Mouse (Mus musculus) heart, embryonic 16.5 days (tissue): ENCODE data around the gene Aqp11. TPM values are rescaled to one million over a fixed set of nuclear protein-coding genes. Genes with fewer than 3 reads are reported as not detected.

Experiments used
- ATAC-seq: fragments of 200-750 bp; cut with Nextera tagmentation; replicated peaks from 2 replicates; pipeline ENCODE4 v1.8.0; 2017; ENCODE audit warnings: moderate number of reproducible peaks; ENCODE audit not compliant: insufficient read depth, low FRiP score; ENCODE audit errors: extremely low read depth
- H3K27ac ChIP-seq: fragments of 300-500 bp; sonication (generic); 2 replicates; pipeline ENCODE4 v1.5.1; 2014; ENCODE audit warnings: mild to moderate bottlenecking, low read length, control low read depth, moderate library complexity
- H3K27me3 ChIP-seq: fragments of 300-500 bp; sonication (generic); 2 replicates; pipeline ENCODE4 v1.6.1; 2014; ENCODE audit warnings: low read length, mixed read lengths; ENCODE audit not compliant: control insufficient read depth, insufficient read depth
- H3K36me3 ChIP-seq: fragments of 300-500 bp; sonication (generic); 2 replicates; pipeline ENCODE4 v1.6.1; 2014; ENCODE audit not compliant: control insufficient read depth, insufficient read depth
- H3K4me1 ChIP-seq: fragments of 300-500 bp; sonication (generic); 2 replicates; pipeline ENCODE4 v1.6.1; 2014; ENCODE audit warnings: low read length, mixed read lengths; ENCODE audit not compliant: control insufficient read depth, insufficient read depth
- H3K4me2 ChIP-seq: fragments of 300-500 bp; sonication (generic); 2 replicates; pipeline ENCODE4 v1.6.1; 2014; ENCODE audit warnings: low read depth, mild to moderate bottlenecking, control low read depth, low read length
- H3K4me3 ChIP-seq: fragments of 300-500 bp; sonication (generic); 2 replicates; pipeline ENCODE4 v1.5.1; 2014; ENCODE audit warnings: mild to moderate bottlenecking, control low read depth, low read length
- H3K9ac ChIP-seq: fragments of 300-500 bp; sonication (generic); 2 replicates; pipeline ENCODE4 v1.6.1; 2014; ENCODE audit warnings: low read length, control low read depth
- H3K9me3 ChIP-seq: fragments of 300-500 bp; sonication (generic); replicated peaks from 2 replicates; pipeline ENCODE4 v1.6.1; 2016; ENCODE audit warnings: low read length; ENCODE audit not compliant: control insufficient read depth
- WGBS: fragments of 180-500 bp; shearing (Covaris S2); extraction: QIAGEN DNeasy Blood & Tissue Kit; methylation state at CpG from one replicate; pipeline ENCODE4 v1.1.7; 2014; 5-methylcytosine and 5-hydroxymethylcytosine counted together
- polyA plus RNA-seq: library from polyadenylated mRNA; unstranded; fragments of >200 nt; fragmentation: Nextera tagmentation; extraction: Ambion mirVana; gene quantifications from 2 replicates; pipeline ENCODE4 v1.2.1, GENCODE M21; 2015

The Aqp11 gene
- polyA plus RNA-seq, 1 experiment from 2014 or later = 22.6 TPM

DNA sequence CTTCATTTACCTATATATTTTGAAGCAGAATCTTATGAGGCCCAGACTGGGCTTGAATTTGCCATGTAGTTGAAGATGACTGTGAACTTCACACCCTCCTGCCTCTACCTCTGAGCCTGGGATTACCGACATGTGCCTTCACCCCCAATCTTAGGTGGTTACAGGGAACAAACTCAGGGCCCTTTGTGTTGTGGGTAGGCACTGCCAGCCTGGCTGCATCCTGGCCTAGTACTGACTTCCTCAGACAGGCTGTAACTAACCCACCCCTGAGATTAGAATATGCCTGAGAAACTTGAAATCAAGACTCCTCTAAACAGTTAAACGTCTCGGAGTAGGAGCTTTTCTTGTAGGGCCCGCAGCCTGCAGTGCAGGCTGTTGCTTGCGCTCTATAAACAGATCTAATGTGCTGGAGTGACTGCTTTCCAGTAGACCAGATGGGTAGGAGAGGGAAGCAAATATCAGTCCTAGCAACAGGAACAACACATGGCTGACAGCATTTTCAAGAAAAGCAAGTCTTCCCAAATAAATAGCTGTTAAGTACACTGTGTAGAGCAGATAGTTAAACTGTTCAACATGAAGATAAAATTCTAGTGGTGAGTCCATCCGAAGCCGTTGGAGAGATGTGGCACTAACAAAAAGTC, 15.7 kb downstream of the Aqp11 start:
- peak overlapping the region; percentile 69; the same call in 1 of the 2 replicates for H3K27ac ChIP-seq
- 86% methylated on average over 7 of the region's 7 CpGs for WGBS
- no peaks in the 10 kb centered on the region for H3K27me3 ChIP-seq
- H3K9ac ChIP-seq = no peak overlapping the region
- 0 out of 2 replicates have a peak, but pooled peaks have one; percentile 20 for ATAC-seq
- H3K4me1 ChIP-seq = no peaks in the 10 kb centered on the region
- H3K4me3 ChIP-seq = no peak overlapping the region
- peaks cover 16% of the 10 kb centered on the region for H3K36me3 ChIP-seq
- no peaks in the 10 kb centered on the region for H3K9me3 ChIP-seq
- no peak overlapping the region for H3K4me2 ChIP-seq

DNA sequence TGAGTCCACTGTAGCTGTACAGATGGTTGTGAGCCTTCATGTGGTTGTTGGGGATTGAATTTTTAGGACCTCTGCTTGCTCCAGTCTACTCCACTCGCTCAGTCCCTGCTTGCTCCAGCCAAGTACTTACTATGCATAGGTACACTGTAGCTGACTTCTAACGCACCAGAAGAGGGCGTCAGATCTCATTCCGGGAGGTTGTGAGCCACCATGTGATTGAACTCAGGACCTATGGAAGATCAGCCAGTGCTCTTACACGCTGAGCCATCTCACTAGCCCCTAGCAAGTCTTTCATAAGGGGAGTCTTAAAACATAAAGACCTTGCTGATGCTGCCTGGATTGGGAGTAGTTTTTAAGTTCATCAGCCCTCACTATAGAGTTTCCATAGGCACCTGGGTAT, 18.0 kb downstream of the Aqp11 start:
- H3K36me3 ChIP-seq = peaks cover 32% of the 10 kb centered on the region
- H3K4me3 ChIP-seq = no peak overlapping the region
- no peaks in the 10 kb centered on the region for H3K27me3 ChIP-seq
- H3K27ac ChIP-seq = no peak overlapping the region
- H3K4me1 ChIP-seq = no peaks in the 10 kb centered on the region
- no peak for ATAC-seq
- H3K9me3 ChIP-seq = peaks cover under 1% of the 10 kb centered on the region; the same call in 1 of the 2 replicates
- WGBS = 82% methylated on average over 5 of the region's 5 CpGs
- no peak overlapping the region for H3K4me2 ChIP-seq
- no peak overlapping the region for H3K9ac ChIP-seq

DNA sequence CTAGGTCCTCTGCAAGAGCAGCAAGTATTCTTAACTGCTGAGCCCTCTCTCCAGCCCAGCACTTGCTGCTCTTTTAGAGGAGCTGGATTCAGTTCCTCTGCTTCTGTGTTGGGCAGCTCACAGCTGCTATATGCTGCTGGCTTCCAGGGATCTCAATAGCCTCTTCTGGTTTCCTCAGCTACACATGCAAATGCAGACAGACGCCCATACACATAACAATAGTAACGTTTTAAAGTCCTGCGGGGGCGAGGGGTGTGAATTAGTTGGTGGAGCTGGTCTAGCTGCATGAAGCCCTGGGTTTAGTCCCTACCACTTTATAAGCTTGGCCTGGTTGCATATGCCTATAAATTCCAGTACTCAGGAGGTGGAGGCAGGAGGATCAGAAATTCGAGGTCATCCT, 19.0 kb downstream of the Aqp11 start:
- ATAC-seq = no peak
- Histone ChIP-seq H3K27ac (no peak overlapping the region), H3K9ac (no peak overlapping the region), H3K27me3 (no peaks in the 10 kb centered on the region), H3K4me1 (no peaks in the 10 kb centered on the region), H3K9me3 (peaks cover 7% of the 10 kb centered on the region), H3K4me3 (no peak overlapping the region), H3K4me2 (no peak overlapping the region), H3K36me3 (peaks cover 42% of the 10 kb centered on the region)
- WGBS = 87% methylated on average over 5 of the region's 5 CpGs

DNA sequence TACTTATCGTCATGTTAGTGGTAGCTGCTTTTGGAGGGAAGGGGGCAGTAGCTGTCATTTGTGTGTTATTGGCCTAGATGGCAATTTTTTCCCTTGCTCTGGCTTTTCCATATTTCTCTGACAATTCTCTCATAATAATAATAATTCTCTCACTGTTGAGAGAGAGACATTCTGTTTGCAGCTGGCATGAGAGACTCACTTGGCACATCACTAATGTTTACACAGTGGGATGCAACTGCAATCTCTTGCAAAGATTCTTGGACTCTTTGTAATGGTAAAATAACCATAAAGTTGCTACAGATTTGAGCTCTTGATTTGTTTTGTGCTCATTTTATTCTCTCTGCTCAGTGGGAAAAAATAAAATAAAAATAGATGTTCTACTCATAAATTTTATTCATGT, 20.8 kb downstream of the Aqp11 start:
- Histone ChIP-seq H3K9me3 (peaks cover 7% of the 10 kb centered on the region), H3K4me3 (no peak overlapping the region), H3K4me2 (no peak overlapping the region), H3K4me1 (no peaks in the 10 kb centered on the region), H3K9ac (no peak overlapping the region), H3K27me3 (no peaks in the 10 kb centered on the region), H3K36me3 (peaks cover 47% of the 10 kb centered on the region), H3K27ac (no peak overlapping the region)
- 77% methylated on average over 1 of the region's 1 CpGs for whole genome bisulfite sequencing
- no peak for ATAC-seq

DNA sequence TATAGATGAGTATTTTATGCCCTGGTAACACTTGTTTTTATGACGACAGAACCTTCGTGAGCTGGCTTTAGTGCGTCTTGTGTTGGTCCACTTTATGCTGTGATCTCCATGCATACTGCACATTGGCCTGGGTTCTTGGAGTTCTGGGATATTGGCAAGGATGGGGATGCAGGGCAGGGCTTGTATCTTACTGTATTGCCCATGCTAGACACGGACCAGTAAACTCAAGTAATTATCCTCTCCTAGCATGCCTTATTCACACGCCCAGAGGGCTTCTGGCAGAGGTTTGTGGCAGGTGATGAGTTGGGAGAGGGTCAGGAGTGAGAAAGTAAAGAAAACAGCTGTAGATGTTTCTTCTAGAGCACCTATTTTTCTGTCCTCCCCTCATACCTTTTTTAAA, 23.4 kb downstream of the Aqp11 start:
- H3K4me3 ChIP-seq = no peak overlapping the region
- 95% methylated on average over 5 of the region's 5 CpGs for WGBS
- no peak overlapping the region for H3K4me2 ChIP-seq
- no peak overlapping the region for H3K9ac ChIP-seq
- no peaks in the 10 kb centered on the region for H3K4me1 ChIP-seq
- no peaks in the 10 kb centered on the region for H3K27me3 ChIP-seq
- ATAC-seq = no peak
- H3K36me3 ChIP-seq = peaks cover 42% of the 10 kb centered on the region
- no peak overlapping the region for H3K27ac ChIP-seq
- peaks cover 7% of the 10 kb centered on the region for H3K9me3 ChIP-seq

DNA sequence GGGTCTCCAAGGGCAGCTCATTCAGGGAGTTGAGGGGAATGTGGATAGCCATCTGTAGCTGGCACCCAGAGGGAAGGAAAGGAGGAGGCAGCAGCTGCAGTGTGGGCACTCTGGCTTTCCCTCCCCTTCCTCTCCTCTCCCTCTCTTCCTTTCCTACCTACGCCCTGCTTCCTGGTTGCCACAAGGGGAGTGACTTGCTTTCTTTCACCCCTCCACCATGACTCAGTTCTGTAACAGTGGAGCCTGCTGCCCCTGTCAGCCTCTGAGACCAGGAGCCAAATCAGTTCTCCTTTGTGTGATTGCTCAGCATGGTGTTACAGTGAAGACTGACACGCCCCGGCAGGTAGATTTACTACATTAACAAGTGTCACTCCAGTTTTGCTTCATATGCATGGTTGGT, 28.9 kb downstream of the Aqp11 start:
- 89% methylated on average over 3 of the region's 3 CpGs for WGBS
- no peak overlapping the region for H3K27ac ChIP-seq

DNA sequence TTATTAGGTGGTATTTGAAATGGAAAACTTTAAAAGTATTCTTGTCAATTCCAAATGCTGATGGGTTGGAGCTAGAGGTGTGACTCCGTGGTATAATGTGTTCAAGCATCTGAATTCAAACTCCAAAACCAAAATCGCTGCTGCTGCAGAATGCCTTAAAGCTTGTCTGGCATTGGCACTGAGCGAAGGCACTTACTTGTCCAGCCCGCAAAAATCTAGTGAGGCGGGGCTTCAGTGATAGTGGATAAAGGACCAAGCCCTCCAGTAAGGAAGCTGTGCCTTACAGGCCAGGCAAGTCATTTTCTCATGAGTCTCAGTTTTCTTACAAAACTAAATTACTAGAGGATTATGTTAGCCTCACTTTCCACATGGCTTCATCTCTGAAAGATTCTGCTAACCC, 30.3 kb downstream of the Aqp11 start:
- no peak overlapping the region for H3K27ac ChIP-seq
- no peak overlapping the region for H3K9ac ChIP-seq
- 70% methylated on average over 5 of the region's 5 CpGs for WGBS
- H3K4me2 ChIP-seq = no peak overlapping the region
- no peak for ATAC-seq
- H3K4me3 ChIP-seq = no peak overlapping the region
- 0 out of 2 replicates have a peak, but pooled peaks cover 3% of the 10 kb centered on the region for H3K4me1 ChIP-seq
- no peaks in the 10 kb centered on the region for H3K27me3 ChIP-seq
- peaks cover 8% of the 10 kb centered on the region for H3K36me3 ChIP-seq
- no peaks in the 10 kb centered on the region for H3K9me3 ChIP-seq

More for the DNA sequence above, 28.9 kb downstream of the Aqp11 start:
- H3K36me3 ChIP-seq = peaks cover 14% of the 10 kb centered on the region
- no peak overlapping the region for H3K4me3 ChIP-seq
- H3K27me3 ChIP-seq = no peaks in the 10 kb centered on the region
- H3K9me3 ChIP-seq = no peaks in the 10 kb centered on the region
- no peak overlapping the region for H3K4me2 ChIP-seq
- no peak for ATAC-seq
- 0 out of 2 replicates have a peak, but pooled peaks cover 3% of the 10 kb centered on the region for H3K4me1 ChIP-seq
- H3K9ac ChIP-seq = no peak overlapping the region

DNA sequence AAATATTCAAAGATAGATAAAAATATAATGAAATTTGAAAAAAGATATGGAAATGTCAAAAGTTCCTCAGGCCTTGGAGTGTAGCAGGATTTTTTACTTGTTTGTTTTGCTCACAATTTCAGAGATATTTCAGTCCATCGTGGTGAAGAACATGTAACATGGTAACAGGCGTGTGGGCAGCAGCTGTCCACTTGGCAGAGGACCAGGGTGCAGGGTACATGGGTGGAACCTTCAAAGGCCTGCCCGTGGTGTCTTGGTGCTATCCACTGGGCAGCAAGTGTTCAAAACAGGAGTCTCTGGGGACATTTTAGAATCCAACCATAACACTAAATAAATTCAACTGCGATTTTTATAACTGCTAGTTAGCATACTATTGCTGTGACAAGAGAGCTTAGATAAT, 31.0 kb downstream of the Aqp11 start:
- ATAC-seq = no peak
- H3K4me2 ChIP-seq = no peak overlapping the region
- H3K9ac ChIP-seq = no peak overlapping the region
- 75% methylated on average over 4 of the region's 4 CpGs for WGBS
- H3K36me3 ChIP-seq = 0 out of 2 replicates have a peak, but pooled peaks cover 3% of the 10 kb centered on the region
- no peaks in the 10 kb centered on the region for H3K9me3 ChIP-seq
- H3K4me3 ChIP-seq = no peak overlapping the region
- 0 out of 2 replicates have a peak, but pooled peaks cover 3% of the 10 kb centered on the region for H3K4me1 ChIP-seq
- no peak overlapping the region for H3K27ac ChIP-seq
- H3K27me3 ChIP-seq = no peaks in the 10 kb centered on the region

DNA sequence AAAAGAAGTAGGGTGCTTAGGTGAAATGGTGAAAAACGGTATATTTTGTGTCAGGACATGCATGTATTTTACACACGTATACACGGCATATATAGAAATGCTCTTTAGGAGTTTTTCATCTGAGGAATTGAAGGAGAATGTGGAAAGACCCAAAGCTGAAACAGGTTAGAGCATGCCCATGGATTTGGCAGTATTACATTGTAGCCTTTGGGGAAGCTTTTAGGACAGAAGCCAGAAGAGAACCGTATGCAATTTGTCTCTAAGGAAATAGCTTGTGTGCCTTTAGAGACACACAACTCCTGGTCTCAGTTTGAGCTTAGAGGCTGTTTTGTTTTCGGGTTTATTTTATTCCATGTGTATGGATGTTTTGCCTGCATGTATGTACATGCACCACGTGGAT, 37.0 kb downstream of the Aqp11 start:
- H3K4me1 ChIP-seq = peaks cover 7% of the 10 kb centered on the region
- peaks cover 15% of the 10 kb centered on the region; the same call in 1 of the 2 replicates for H3K36me3 ChIP-seq
- H3K27ac ChIP-seq = no peak overlapping the region; the same call in 1 of the 2 replicates
- no peak overlapping the region for H3K9ac ChIP-seq
- ATAC-seq = no peak
- H3K4me2 ChIP-seq = no peak overlapping the region
- H3K9me3 ChIP-seq = no peaks in the 10 kb centered on the region
- no peaks in the 10 kb centered on the region for H3K27me3 ChIP-seq
- WGBS = 82% methylated on average over 6 of the region's 6 CpGs
- no peak overlapping the region for H3K4me3 ChIP-seq
